In the genomic region with DNA sequence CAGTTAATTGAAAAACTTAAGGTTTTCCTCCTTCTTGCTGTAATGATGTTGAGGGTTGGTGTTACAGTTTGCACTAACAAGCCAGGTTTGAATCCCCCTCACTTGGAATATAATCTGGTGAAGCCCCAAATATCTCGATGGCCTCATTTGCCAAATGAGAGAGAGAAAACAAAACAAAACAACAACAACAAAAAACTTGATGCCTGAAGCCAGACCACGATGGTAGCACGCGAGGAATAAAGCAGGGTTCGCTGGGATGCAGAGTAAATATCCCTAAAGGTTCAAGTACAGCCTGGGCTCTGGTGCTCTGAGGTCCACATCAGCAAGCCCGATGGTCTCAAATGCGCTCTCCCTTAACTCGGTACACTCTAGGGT, we compare ENCODE assay signal across 7 mouse cellular contexts. TPM values are rescaled to one million over a fixed set of nuclear protein-coding genes. Genes with fewer than 3 reads are reported as not detected.
DNase-seq lines count a peak whose midpoint lies in the region; ATAC-seq and TF ChIP-seq lines count a peak whose summit lies in the region.

No protein-coding gene starts in this region.

- peak overlapping the region; percentile 53 for H3K4me3 ChIP-seq in lung, postnatal 0 days (ENCODE audit: low read depth, low read length)
- H3K4me3 ChIP-seq in forebrain, embryonic 12.5 days (replicated peaks): peak overlapping the region; percentile 56
- peak overlapping the region; percentile 62 for H3K4me3 ChIP-seq in liver, embryonic 11.5 days (ENCODE audit: low read depth, low read length)
- peak overlapping the region; percentile 63 for H3K4me3 ChIP-seq in stomach, embryonic 15.5 days (replicated peaks)

- no peak; the same call in 1 of the 2 replicates for ATAC-seq in lung, postnatal 0 days
- ATAC-seq in forebrain, embryonic 12.5 days (ENCODE audit: low FRiP score): no peak; the same call in 1 of the 2 replicates
- no peak for ATAC-seq in liver, embryonic 11.5 days (replicated peaks; ENCODE audit: low FRiP score)
- ATAC-seq in stomach, embryonic 15.5 days (ENCODE audit: insufficient read depth, low FRiP score, low read depth): no peak; the same call in 1 of the 2 replicates

- no peak overlapping the region for H3K27ac ChIP-seq in lung, postnatal 0 days (ENCODE audit: low read length)
- H3K27ac ChIP-seq in forebrain, embryonic 12.5 days: no peak overlapping the region
- no peak overlapping the region for H3K27ac ChIP-seq in liver, embryonic 11.5 days (ENCODE audit: low read depth, low read length)
- no peak overlapping the region for H3K27ac ChIP-seq in stomach, embryonic 15.5 days

- peak overlapping the region; percentile 88 for H3K4me2 ChIP-seq in lung, postnatal 0 days (replicated peaks; ENCODE audit: low read depth, low read length)
- peak overlapping the region; percentile 84 for H3K4me2 ChIP-seq in forebrain, embryonic 12.5 days
- peak overlapping the region; percentile 92 for H3K4me2 ChIP-seq in liver, embryonic 11.5 days
- peak overlapping the region; percentile 79 for H3K4me2 ChIP-seq in stomach, embryonic 15.5 days

- no peaks in the 10 kb centered on the region for H3K4me1 ChIP-seq in lung, postnatal 0 days (ENCODE audit: insufficient read depth, low read depth, low read length)
- no peaks in the 10 kb centered on the region; the same call in 1 of the 2 replicates for H3K4me1 ChIP-seq in forebrain, embryonic 12.5 days
- no peaks in the 10 kb centered on the region for H3K4me1 ChIP-seq in liver, embryonic 11.5 days (replicated peaks; ENCODE audit: control insufficient read depth, insufficient read depth, low read length)
- no peaks in the 10 kb centered on the region for H3K4me1 ChIP-seq in stomach, embryonic 15.5 days

- TF ChIP-seq EP300 in lung, postnatal 0 days (IDR thresholded peaks at IDR 0.05): no peak

- no peaks in the 10 kb centered on the region for H3K9me3 ChIP-seq in lung, postnatal 0 days (ENCODE audit: low read length)
- H3K9me3 ChIP-seq in forebrain, embryonic 12.5 days: no peaks in the 10 kb centered on the region
- no peaks in the 10 kb centered on the region for H3K9me3 ChIP-seq in liver, embryonic 11.5 days (ENCODE audit: control insufficient read depth, low read length)
- no peaks in the 10 kb centered on the region for H3K9me3 ChIP-seq in stomach, embryonic 15.5 days

- WGBS in lung, postnatal 0 days: 17% methylated on average over 8 of the region's 8 CpGs
- 23% methylated on average over 8 of the region's 8 CpGs for WGBS in forebrain, embryonic 12.5 days
- WGBS in liver, embryonic 11.5 days: 18% methylated on average over 8 of the region's 8 CpGs
- 23% methylated on average over 8 of the region's 8 CpGs for WGBS in stomach, embryonic 15.5 days

- no peaks in the 10 kb centered on the region for H3K27me3 ChIP-seq in lung, postnatal 0 days (replicated peaks; ENCODE audit: insufficient read depth, low read length)
- H3K27me3 ChIP-seq in forebrain, embryonic 12.5 days: peaks cover 43% of the 10 kb centered on the region
- peaks cover 29% of the 10 kb centered on the region for H3K27me3 ChIP-seq in liver, embryonic 11.5 days (replicated peaks; ENCODE audit: control insufficient read depth, insufficient read depth, low read length)
- H3K27me3 ChIP-seq in stomach, embryonic 15.5 days (replicated peaks): 0 out of 2 replicates have a peak, but pooled peaks cover 5% of the 10 kb centered on the region

- no peak for TF ChIP-seq CTCF in lung, postnatal 0 days (IDR thresholded peaks at IDR 0.05)

- DNase-seq in lung, postnatal 0 days (ENCODE audit: low spot score): no peak
- no peak for DNase-seq in lung, postnatal 10 days
- DNase-seq in liver, embryonic 11.5 days (ENCODE audit: low spot score): no peak
- no peak for DNase-seq in layer of hippocampus, adult 9-11 months
- no peak for DNase-seq in ovary, adult 18-20 months (ENCODE audit: low spot score)

- 0 out of 2 replicates have a peak overlapping the region, but pooled peaks have one; percentile 50 for H3K9ac ChIP-seq in lung, postnatal 0 days (replicated peaks; ENCODE audit: low read depth)
- peak overlapping the region; percentile 49 for H3K9ac ChIP-seq in forebrain, embryonic 12.5 days
- no peak overlapping the region for H3K9ac ChIP-seq in liver, embryonic 11.5 days (ENCODE audit: low read depth, low read length)
- H3K9ac ChIP-seq in stomach, embryonic 15.5 days: peak overlapping the region; percentile 76; the same call in 1 of the 2 replicates

- no peaks in the 10 kb centered on the region for H3K36me3 ChIP-seq in lung, postnatal 0 days (ENCODE audit: insufficient read depth, low read length)
- H3K36me3 ChIP-seq in forebrain, embryonic 12.5 days (replicated peaks): no peaks in the 10 kb centered on the region
- no peaks in the 10 kb centered on the region for H3K36me3 ChIP-seq in liver, embryonic 11.5 days (ENCODE audit: control insufficient read depth, insufficient read depth, low read length)
- H3K36me3 ChIP-seq in stomach, embryonic 15.5 days: no peaks in the 10 kb centered on the region

RNA-seq across cellular contexts. Expression of a gene that starts 0.5 kb away (rescaled TPM):
- polyA plus RNA-seq in lung, postnatal 0 days (2015; fragmentation: Nextera tagmentation; extraction: Ambion mirVana): 2.9 and 3.9 TPM in 2 replicates
- polyA plus RNA-seq in forebrain, embryonic 12.5 days (2016; fragmentation: Nextera tagmentation; extraction: Ambion mirVana): 3.4 and 4.1 TPM in 2 replicates
- polyA plus RNA-seq in liver, embryonic 11.5 days (2014; fragmentation: Nextera tagmentation; extraction: Ambion mirVana): 3.4 and 3.5 TPM in 2 replicates
- 9.3 and 10.8 TPM in 2 replicates for polyA plus RNA-seq in stomach, embryonic 15.5 days (2015; fragmentation: Nextera tagmentation; extraction: Ambion mirVana)
